Mouse (Mus musculus): ENCODE data around the gene Ldlrad3. TPM values are rescaled to one million over a fixed set of nuclear protein-coding genes. Genes with fewer than 3 reads are reported as not detected.

Gene Ldlrad3
- total RNA-seq, 2 experiments from 2014 or later, result 9.8 to 9.9 TPM

DNA sequence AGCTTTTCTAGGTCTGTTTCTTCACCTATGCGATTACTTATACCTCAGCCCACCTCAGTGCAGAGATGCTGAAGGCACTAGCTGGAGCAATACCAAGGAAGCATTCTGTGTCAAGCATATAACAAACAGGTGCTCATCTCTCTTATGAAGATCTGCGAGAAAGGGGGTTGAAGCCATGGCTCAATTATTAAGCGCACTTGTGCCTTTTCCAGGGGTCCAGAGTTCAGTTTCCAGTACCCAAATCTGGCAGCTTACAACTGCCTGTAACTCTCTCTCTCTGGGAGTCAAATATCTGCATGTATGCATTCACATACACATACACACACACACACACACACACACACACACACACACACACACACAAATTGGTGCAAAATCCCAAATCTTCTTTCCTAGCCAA, 72.4 kb downstream of the Ldlrad3 start:
- DNase-seq, result no peak

DNA sequence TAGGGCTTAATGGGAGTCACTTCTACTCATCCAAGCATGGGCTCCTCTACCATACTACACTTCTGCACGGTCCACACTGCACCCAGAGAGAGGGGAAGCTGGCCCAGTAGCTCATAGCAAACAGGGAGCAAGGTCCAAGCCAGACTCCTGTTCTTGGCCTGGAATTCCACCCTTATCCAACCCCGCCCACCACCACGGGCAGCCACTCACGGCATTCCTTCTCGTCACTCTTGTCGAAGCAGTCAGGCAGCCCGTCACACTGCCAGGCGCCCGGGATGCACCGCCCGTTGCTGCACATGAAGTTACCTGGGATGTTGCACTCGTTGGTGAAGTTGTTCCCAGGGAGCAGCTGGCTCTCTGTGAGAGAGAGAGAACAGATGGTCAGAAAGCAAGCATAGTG, 72.9 kb downstream of the Ldlrad3 start:
- DNase-seq, result peak; percentile 45

DNA sequence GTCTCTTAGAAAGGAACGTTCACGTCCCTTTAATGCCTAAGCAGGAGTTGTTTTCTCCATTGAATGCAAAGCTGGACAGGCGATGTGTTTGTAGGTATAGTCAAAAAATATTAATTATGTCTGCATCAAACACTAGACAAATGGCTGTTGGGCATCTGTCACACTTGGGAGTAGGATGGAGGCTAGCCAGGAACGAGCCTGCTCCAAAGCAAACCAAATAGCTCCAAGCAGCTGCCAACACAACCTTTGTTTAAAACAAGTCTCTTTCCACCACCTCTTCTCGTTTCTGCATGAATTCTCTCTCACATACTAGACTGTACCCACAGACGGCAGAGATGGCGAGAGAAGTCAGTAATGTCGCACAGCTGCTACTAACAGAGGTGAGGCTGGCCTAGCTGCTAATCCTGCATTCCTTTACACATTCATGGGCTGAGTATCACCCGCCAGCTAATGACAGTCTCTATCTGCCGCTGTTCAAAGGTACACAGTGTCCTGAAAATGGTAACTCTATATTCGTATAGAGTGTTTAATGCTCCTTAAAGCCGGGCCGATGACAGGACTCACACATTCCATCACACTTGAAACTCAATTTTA, 74.2 kb downstream of the Ldlrad3 start:
- DNase-seq, result no peak

DNA sequence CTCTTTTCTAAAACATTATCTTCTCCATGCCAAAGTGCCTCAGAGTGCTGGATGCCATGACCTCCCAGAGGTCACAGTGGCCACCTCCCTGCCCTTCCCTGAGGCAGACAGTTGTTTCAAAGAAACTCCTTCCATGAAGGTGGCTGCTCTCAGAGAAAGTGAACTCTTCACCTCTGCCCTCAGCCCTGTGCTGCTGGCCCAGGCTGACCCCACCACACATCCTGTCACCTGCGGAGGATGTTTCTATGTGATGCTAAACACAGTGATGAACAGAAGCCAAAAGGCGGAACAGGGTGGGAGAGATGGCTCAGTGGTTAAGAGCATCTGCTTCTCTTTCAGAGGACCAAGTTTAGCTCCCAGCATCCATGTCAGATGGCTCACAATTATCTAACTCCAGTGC, 75.9 kb downstream of the Ldlrad3 start:
- DNase-seq, result no peak

DNA sequence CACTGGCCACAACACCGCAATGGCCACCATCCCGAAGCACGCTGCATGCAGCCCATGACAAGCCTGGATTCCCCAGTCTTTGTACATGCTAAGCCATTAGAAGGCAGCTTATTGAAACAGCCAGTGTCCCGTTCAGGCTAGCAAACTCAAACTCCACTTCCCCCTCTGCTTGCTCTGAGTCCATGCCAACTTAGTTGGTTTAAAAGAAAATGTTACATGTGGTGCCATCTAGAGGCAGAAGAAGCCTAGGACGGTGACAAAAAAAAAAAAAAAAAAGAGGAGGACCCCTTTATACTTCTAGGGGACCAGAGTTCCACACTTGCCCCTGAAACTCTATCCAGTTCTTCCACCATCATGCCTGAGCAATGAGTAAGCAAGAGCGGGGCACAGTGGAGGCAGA, 78.9 kb downstream of the Ldlrad3 start:
- peak; percentile 23 for DNase-seq

DNA sequence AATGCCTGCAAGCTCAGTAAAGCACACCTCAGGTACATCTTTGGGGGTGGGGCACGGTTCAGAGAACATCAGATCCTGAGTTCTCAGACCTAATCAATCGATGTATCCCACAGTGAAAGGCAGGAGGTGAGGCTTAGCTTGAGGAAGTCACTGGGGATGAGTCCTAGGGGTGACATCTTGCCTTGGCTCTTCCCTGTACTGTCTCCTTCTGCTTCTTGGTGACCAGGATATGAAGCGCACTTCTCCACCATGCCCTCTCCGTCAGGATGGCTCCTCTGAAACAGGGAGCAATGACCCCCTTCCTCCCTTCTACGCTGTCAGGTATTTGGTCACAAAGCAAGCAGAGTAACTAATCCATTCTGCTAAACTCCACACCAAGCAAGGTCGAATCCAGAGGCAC, 79.5 kb downstream of the Ldlrad3 start:
- no peak for DNase-seq

DNA sequence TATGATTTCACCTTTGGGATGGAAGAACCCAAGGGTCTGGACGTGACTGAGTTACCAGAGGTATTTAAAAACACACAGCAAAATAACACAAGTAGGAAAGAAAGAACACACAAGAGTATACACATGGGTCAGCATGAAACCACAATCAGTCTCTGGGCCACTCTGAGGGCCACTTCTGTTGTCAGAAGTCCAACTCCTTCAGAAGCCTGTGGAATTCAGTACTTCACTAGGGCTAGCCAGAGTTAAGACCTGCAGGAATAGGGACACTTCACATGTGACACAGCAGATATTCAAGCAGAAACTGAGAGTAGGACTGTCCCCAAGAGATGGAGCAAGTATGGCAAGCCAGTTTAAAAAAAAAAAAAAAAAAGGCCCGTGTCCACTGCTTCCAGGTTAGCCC, 80.7 kb downstream of the Ldlrad3 start:
- DNase-seq, result no peak

DNA sequence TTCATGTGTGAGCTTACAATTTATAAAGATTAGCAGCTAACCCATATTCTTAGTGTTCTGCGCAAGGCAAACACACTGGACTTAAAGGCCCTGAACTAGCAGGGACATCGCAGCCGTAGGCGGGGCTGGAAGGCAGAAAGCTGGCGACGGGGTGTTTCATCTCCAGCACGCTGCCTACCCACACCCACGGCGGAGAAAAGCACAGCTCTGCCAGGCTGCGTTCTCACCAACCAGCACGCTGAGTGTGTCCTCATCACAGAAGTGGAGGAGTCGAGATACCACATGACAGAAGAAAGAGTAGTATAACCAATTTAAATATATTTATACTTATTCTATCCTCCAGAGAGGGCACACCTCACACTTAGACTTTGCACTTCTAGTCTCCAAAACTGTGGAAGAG, 82.2 kb downstream of the Ldlrad3 start:
- DNase-seq, result no peak

DNA sequence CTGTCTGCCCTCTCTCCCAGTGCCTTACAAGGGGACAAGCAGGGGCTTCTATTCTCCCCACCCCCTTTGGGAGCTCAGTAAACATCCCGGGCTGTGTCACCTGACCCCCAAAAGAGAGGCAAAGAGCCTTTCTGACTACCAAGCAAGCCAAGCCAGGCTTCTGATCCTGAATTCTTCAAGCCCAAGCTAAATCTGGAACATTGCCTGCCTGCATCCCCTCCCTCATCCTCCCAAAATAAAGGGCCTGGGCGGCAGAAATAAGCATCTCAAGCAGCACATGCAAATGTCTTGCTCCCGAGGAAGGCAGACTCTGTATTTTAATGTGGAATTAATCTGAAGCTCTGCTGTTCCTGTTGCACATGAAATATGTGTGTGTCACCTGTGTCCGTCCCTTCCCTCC, 85.7 kb downstream of the Ldlrad3 start:
- DNase-seq, result no peak

DNA sequence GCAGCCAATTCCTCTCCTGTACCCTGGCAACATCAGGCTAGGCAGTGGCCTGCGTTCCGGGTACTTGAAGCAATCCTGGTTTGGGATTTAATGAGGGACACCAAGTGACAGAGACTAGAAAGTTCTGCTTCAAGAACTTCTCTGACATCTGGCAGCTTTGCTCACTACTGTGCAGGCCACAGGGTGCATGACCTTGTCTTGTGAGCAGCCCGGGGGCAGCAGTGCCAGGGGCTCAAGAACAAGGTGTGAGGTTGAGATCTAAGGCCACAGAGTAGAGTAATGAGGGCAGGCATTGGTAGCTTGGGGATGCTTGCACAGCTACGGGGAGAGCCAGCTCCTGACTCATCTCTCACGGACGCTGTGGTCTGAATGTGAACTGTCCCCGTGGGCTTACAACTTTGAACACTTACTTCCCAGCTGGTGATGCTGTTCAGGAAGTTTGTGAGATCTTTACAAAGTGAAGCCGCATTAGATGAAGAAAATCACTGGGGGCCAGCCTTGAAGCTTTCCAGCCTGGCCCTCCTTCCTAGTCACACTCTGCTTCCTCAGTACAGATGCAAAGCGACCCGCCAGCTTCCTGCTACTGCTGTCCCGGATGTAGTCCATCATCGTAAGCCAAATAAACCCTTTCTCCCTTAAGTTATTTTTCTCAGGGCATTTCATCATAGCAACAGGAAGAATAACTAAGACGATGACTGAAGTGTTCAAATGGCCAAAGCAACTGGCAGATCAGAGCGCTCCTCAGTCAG, 86.3 kb downstream of the Ldlrad3 start:
- no peak for DNase-seq

DNA sequence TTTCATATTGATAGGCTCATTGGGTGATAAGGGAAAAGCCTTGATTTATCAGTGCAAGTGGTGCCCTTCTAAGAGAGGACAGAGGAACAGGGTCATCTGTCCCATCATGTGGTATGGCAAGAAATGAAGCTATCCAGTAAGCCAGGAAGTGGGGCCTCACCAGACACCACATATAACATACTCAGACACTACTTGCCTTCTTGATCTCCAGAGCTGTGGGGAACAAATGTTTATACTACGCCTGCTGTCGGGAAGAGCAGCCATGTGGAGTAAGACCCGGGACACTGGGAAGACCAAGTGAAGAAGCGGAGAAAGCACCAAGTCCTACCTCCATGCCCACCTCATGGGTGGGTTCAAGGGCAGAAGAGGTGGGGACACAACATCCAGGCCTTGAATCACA, 86.9 kb downstream of the Ldlrad3 start:
- DNase-seq, result no peak

DNA sequence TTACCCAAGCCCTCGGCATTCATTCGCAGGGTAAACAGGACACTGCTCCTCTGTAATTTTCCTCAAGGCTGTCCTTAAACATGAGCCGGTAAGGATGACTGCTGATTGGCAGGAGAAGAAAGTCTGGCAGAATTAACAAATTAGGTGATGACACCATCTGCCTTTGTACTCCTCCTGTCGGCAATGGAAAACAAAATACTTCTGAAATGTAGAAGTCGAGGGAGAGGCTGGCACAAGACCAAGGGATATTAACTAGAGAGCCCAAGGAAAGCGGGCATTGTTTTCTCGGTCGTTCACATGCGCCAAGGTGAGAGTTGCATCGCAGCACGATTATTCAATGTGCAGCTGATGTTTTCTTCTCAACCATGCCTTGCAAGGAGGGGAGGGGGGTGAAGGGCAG, 91.4 kb downstream of the Ldlrad3 start:
- no peak for DNase-seq

DNA sequence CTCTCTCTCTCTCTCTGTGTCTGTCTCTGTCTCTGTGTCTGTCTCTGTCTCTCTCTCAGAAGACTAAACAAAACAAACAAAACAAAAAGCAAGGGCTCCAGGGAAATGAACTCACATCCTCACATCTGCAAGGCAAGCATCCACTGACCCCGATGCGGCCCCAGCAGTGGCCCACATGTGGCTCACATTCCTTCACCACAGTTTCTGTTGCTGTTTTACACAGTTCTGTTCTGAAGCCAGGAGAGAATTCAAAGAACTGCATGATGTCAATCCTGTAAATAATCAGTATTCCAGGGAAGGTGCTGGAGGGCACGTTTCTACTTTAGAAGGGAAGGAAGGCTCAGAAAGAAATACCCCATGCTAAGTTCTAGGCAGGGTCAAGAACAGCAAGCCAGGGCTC, 91.9 kb downstream of the Ldlrad3 start:
- DNase-seq, result no peak

DNA sequence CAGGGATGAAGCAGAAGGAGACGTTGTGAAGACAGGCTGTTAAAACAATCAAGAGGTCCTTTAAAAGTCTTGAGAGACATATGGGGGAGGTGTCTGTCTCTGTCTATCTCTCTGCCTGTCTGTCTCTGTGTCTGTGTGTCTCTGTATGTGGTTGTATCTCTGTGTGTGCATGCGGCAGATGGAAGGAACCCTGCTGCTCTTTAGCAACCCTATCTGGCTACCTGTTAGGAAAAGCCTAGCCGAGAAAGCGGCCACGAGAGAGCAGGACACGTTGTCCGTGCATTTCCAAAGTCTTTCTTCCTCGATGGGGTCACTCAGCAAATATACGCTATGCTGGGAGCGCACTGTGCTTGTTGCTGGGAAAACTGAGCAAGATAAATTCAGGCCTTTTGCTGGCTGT, 93.6 kb downstream of the Ldlrad3 start:
- DNase-seq, result no peak

DNA sequence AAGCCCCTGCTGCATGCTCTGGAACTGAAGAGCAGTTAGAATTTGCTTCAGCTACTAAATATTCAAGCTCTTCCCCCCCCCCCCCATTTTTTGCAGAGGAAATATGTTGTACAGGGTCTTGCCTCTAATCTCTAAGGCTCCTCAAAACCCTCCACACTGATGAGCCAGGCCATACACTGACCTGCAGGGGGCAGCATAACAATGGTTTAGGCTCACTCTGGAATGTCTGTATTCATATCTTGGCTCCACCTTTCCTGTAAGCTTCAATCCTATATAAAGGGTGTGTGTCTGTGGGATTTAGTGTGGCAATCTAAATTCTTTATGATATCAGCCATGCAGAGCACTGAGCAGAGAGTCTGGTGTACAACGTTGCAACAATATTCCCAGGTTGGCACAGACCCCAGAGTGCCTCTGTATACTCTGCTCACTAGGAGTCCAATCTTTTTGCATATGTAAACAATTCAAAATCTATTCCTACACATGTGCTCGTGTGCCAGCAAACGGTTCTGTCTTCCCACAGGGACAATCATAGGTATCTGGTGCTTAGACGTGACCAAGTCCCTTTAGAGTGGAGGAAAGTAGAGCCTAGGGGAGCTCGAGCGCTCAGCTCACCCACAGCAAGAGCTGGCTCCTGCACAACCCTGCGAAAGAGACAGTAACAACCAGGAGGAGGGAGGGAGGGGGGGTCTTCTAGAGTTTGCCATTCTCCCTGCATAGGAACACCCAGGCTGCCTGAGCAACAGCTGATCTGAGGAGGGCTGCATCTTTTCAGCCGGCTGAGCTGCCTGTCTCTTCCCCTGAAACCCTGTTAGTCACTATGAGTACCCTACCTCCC, 94.5 kb downstream of the Ldlrad3 start:
- DNase-seq, result peak; percentile 79

DNA sequence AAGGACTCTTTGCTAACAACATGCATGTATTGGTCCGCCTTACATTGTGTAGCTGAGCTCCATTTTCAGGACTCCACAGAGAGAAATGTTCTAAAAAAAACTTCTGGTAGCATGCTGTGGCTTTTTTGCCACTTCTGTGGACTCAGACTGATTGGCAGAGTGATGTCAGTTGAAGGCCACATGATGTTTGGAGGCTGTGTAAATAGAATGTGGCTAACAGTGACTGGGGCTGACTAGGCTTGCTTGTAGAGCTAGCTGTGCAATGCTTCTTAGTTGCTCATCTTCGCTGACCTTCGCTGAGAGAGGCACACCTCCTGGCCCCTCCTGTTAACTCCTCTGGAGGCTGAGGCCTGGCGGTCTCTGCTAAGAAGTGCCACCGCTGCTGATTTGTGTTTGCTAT, 98.4 kb downstream of the Ldlrad3 start:
- DNase-seq, result no peak

DNA sequence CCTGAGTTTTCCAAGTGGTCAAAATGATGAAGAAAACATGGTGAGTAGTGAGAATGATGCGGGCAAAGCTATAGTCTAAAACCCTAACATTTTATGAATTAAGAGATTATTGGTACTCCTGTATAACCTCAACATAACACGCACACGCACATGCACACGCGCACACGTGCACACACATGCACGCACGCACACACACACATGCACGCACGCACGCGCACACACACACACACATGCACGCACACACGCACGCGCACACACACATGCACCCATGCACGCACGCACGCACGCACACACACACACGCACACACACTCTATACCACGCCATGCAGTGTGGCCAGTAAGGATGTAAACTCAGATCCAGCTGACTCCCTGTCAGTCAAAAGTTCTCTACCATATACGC, 99.6 kb downstream of the Ldlrad3 start:
- DNase-seq, result no peak

DNA sequence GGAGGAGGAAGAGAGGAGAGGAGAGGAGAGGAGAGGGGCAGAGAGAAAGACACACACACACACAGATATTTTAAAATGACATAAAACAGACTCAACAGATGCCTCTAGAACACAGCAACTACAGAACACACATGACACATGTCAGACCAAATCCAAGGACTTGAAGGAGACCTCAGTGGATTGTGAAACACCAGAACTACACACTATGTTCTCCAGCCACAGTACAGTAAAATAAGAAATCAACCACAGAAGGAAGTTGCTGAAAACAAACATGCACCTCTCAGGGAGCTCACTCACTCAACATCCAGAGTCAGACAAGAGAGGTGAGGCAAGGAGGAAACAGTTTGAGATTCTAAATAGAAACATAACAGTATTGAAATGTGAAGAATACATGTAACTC, 103.4 kb downstream of the Ldlrad3 start:
- no peak for DNase-seq

DNA sequence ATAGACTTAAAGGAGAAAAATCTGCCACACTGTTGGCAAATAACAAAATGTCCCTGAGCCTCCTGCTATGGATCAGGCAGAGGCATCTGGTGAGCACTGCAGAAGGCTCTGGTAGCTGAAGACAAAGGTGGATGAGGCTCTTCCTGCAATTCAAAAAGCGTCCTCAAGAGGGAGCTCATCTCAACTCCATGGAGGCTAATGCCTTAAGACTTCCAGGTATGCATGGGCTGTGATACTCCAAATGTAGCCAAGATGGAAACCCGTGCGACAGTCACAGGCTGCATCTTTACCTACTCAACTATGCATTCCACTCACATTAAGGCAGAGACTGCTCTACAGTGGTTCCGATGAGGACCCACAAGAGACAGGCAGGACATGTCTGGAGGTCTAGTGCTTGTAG, 108.6 kb downstream of the Ldlrad3 start:
- peak; percentile 69 for DNase-seq

DNA sequence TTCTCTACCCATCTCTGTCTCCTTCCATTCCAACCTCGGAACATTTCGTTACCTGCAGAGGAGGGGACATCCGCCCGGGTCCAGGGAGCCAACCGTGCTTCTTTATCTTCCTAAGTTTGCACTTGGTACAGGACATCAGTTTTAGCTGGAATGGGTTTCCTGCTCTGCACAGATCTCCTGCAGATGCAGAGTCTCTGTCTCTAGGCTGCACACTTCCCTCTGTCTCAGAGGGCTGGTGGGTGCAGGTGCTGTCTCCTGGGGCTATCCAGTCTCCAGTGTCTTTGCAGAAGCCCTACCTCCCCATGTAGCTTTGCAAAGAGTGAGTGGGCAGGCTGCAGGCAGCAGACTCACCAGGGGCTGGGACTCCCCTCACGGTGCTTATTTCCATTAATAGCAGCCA, 109.9 kb downstream of the Ldlrad3 start:
- no peak for DNase-seq

DNA sequence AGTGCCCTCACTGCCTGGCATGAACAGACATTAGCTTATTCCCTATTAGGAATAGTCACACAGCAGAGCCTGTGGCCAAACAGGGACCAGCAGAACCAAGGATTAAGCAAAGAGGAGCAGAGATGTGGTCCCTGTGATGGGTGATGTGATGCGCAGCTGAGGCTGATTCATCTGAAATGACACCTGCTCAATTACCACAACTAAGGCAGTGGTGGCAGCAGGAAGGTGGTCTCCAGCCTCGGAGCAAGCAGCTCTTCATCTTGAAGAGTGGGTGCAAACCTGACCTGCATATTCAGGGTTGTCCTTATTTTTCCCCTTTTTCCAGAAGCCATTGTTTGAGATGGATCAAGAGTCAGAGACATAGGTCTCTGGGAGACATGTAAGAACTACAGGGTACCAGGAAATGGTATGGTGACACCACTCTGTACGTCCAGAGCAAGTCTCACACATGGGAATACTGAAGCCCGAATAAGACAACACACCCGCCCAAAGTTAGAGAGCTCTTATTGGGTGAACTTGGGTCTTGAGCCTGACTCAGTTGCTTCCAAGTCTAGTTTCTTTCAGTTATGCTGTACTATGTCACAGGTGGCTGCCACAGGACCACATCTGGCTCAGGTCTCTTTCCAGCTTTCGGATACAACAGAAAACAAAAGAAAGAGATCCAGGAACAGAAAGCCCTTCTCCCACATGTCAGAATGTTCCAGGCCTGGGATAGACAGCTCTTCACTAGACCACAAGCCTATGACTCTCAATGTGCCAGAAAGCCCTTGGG, 112.7 kb downstream of the Ldlrad3 start:
- DNase-seq, result no peak

DNA sequence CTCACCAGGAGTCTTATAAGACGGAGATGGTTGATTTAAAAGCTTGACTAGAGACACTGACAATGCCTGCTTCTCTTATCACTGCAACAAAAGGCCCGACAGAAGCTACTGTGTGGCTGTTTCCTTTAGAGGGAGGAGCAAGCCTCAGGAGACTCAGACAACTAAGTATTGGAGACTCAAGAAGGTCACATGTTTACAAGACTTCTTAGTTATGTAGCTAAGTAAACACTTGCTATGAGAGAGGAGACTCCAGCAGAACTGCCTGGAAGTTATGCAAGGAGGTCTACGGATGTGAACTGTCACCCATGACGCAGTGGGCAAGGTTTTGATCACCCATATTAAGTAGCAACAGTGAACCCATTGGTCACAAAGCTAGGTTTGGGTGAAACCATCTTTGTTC, 113.3 kb downstream of the Ldlrad3 start:
- no peak for DNase-seq
